Mouse (Mus musculus) brain, embryonic 18.5 days (tissue): ENCODE results near the gene Farsb.

Experiments used
- DNase-seq: peaks from one replicate; pipeline ENCODE4 v3.0.0-alpha.2; 2012; ENCODE audit warnings: low read depth, low spot score

The Farsb gene

GRCm38 (mm10) chr1:78484361-78484760, 4.3 kb downstream of the Farsb start:
- DNase-seq = no peak

- no peak for DNase-seq
Observed at GRCm38 (mm10) chr1:78483430-78483829, 5.3 kb downstream of the Farsb start.

DNA sequence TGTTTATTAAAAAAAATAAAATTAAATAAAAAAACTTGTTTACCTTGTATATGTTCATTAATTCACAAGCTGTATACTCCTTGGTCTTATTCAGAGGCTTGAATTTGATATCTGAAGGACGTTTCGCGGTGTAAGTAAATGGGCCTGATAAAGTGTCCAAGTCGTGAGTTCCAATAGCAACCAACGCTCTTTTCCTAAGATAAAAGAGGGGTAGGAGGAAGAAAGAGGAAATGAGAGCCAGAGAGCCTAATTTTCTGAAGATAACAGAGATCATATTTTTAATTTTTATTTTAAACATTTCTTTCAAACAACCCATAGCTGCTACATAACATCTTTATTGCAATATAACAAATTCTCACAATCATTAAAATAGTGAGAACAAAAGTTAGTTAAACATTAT, 16.3 kb downstream of the Farsb start:
- no peak for DNase-seq

DNA sequence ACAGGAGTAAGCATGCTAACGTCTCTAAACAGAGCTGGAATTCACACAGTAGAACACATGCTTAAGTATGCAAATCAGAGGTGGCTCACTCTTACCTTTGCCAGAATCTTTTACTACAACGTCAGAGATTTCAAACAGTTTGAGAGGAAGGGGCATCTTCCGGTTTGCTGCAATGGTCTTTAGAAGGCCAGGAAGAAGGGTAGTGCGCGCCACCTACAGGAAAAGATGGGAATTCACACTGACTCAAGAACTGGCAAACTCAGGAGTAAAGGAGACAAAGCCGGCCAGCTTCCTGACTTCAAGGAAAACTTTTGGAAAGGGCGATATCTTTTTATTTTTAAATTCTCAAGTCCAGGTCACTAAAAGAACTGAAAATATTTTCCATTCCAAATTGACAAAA, 34.0 kb downstream of the Farsb start:
- DNase-seq = peak; percentile 16

- no peak for DNase-seq
Observed at GRCm38 (mm10) chr1:78453886-78454285, 34.8 kb downstream of the Farsb start.

- DNase-seq = no peak
Observed at GRCm38 (mm10) chr1:78452544-78452943, 36.2 kb downstream of the Farsb start.

DNA sequence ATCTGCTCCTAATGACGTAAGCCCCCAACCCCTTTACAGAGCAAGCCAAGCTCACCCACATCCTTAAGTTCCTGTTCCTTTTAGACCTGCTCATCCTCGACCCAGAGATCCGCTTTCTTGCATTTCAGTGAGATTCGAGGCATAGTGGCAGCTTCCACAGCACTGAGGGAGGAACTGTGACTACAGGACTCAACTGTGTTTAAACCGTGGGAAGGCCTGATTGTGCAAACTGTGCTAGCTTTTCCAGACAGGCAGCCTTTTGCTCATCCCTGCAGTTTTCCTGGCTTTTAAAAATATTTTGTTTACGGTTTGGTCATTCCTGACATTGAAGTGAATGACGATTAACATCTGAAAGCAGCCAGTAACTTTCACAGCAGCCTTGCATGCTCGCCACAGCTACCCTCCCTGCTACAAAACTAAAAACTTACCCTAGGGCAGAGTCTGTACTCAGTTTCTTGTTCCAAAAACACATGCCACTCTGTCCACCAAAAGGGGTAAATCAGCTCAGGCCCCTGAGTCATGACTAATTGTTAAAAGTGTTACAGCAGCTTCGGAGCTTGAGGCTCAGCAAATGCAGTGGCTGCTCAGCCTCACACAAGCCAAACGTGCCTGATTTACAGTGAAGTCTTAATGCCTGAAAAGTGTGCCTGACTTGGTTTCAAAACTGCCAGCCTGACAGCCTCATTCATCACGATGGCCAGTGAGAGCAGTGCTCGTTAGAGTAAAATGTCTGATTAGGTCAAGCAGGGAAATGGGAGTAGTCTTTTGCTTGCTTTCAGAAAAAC, 37.4 kb downstream of the Farsb start:
- DNase-seq = no peak

GRCm38 (mm10) chr1:78448091-78448490, 40.6 kb downstream of the Farsb start:
- DNase-seq = no peak

DNA sequence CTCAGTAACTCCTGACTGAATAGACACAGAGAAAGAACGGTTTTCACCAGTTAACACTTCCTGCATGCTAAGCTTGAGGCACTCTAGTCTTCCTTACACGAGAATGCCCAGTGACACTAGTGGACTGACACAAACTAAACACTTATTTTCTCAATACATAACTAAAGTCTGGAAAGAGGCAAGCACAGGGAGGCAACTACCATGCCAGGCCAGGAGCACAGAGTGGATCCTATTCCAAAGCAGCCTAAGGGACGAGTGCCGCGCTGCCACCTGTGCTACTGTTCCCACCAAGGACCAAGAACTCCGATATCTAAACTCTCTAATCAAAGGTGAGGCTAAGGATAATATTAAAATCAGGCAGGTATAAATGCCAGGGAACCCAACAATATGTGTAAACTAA, 42.0 kb downstream of the Farsb start:
- DNase-seq = no peak

DNA sequence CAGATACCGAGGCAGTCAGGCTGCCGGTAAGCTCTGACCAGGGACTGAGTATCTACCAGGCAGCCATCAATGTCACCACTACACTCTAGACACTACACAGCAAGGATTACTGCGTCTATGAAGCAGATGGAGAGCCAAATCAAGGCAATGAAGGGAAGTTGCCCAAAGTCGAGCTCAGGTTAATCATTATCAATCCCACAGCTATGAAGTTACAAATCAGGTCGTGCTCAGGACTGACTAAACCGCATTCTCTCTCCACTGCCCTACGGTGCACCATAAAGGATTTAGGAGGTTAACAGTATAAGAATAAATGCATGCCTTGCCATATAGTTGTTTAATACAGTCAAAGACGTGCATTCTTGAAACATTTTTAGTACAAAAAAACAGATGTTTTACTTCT, 42.5 kb downstream of the Farsb start:
- DNase-seq = no peak

- no peak for DNase-seq
Observed at GRCm38 (mm10) chr1:78443056-78443455, 45.6 kb downstream of the Farsb start.

- DNase-seq = no peak
Observed at GRCm38 (mm10) chr1:78440716-78441115, 48.0 kb downstream of the Farsb start.

- no peak for DNase-seq
Observed at GRCm38 (mm10) chr1:78437150-78437549, 51.5 kb downstream of the Farsb start.

DNA sequence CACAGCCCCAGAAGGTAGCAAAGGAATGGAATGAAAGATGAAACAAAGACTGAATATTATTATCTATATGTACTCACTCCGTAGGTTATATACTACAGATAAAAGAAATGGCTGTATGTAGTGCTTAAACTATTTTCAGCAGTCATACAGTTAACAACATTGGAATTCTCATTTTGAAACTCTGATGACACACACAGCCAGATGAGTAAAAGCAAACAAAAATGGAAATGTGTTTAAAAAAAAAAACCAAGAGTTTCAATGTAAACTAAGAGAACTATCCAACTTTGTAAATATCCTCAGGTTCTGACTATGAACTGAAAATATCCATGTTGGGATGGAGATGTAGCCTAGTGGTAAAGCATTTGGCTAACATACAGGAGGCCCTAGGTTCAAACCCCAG, 52.3 kb downstream of the Farsb start:
- no peak for DNase-seq

- no peak for DNase-seq
Observed at GRCm38 (mm10) chr1:78435967-78436366, 52.7 kb downstream of the Farsb start.

GRCm38 (mm10) chr1:78433472-78433871, 55.2 kb downstream of the Farsb start:
- no peak for DNase-seq

- no peak for DNase-seq
Observed at GRCm38 (mm10) chr1:78428851-78429250, 59.8 kb downstream of the Farsb start.

GRCm38 (mm10) chr1:78426841-78427240, 61.9 kb downstream of the Farsb start:
- DNase-seq = no peak

DNA sequence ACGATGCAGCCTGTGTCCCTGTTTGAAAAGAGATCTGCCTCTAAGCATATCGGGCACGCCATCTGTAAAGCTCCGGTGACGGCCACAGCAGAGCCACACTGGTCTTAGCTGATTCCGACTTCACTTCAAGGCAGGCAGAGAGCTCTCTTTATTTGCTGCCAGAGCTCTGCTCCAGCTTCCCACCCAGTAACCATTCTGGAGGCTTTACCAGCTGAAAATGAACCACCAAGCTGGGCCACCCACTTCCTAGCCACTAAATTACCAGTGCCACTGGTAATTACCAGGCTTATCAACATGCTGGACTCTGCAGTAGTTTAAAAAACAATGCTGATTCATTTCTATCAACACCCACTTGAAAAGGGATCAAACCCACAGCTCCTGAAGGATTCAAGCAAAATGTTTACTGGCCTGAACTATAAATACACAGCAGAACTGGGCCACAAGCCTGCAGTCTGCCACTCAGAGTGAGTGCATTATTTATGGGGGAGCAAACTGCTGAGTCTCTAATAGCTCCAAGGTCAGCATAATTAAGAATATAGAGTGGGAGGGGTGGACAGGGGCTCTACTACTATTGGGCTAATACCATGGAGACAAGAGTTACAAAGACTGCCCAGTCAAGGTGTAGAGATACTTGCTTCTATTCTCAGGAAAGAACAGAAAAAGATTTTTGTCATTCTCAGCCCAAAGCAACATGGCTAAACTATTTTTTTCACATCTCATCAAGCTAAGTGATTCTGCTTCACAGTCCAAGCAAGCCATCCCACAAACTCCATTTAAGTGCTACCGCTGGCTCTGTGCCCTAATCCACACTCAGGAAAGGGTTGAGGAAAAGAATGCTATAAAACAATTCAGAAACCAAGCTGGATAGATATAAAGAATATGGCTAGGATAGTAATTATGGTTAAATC, 62.6 kb downstream of the Farsb start:
- no peak for DNase-seq

DNA sequence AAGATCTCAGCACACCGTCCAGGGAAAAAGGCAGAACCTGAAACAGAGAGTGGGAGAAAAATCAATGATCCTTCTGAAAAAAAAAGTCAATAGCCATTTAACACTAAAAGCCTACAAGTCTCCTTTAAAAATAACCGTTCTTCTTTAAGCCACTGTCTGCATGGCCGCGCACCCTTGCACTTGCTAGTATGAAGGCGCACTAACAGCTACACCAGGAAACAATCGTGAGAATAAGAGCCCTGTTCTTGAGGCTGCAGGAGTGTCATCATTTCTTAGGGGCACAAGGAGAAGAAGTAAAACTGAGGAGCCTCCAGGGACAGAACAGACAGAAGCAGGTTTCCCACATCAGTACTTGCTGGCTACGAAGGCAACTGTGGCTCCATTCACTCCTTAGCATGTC, 63.4 kb downstream of the Farsb start:
- DNase-seq = no peak

DNA sequence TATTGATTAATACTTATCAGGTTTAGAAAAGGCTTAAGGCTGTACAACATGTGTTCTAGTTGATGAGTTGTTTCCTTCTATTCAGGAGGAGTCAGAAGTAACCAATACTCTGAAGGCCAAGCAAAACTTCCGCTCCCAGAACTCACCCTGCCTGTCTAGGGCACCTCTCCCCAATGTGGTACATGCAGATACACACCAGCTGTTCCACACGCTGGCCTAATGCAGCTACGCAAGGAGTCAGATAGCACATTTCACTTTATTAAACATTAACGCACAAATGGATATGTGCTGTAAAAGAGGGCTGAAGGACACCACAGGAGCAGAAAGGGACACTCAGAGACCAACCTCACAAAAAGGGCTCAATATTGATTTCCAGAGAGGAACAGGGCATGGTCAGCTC, 63.8 kb downstream of the Farsb start:
- DNase-seq = no peak

DNA sequence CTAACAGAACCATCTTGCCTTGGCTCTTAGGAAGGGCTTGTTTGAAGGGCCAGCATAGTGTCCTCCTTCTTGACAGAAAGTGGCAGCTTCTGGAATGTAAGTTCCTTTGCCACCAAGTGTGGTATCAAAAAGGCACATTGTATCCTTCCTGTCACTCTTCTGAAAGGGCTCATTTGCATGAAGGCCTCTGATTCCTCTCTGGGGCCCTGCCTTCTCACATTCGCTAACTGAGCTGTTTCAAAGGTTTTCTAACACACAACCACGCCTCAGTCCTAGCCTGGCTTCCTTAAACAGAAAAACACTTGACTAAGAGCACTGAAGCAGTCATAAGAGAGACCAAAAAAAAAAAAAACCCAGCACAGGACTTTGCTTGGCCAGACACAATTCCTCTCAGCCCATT, 66.1 kb downstream of the Farsb start:
- DNase-seq = no peak

GRCm38 (mm10) chr1:78421749-78422148, 66.9 kb downstream of the Farsb start:
- DNase-seq = no peak
